Mouse (Mus musculus) kidney, postnatal 25 days (tissue): ENCODE measurements around the gene Gm11437.

Experiments used
- DNase-seq, 2 experiments: peaks; one replicate each; pipeline ENCODE4 v3.0.0; 2021; ENCODE audit warnings: mixed read lengths in 2 of 2

Gene Gm11437

DNA sequence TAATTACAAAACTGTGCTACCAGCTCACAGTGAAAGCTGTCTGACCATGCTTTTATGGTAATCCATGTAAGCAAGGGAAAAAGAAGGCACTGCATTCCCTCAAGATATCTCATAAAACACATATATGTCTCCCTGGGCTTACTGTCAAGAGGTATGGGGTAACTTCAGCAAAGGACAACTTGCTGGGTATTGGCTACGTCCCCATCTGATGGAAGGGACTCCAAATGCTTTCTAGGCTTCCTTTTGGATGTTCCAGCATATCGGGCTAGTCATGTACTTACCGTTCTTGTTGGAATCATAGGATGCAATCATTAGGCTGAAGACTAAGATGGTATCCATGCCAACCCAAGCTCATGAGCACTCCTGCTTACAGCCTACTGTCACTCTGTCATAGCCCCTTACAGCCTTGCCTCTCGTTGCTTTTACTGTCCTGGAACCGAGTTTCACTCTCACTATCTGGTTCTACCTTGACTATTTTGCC, at the start of gene Gm11437:
Gene Gm11437 (minus strand): TSS at position 431 of the 481 bp plus-strand sequence.
- DNase-seq, result no peak

DNA sequence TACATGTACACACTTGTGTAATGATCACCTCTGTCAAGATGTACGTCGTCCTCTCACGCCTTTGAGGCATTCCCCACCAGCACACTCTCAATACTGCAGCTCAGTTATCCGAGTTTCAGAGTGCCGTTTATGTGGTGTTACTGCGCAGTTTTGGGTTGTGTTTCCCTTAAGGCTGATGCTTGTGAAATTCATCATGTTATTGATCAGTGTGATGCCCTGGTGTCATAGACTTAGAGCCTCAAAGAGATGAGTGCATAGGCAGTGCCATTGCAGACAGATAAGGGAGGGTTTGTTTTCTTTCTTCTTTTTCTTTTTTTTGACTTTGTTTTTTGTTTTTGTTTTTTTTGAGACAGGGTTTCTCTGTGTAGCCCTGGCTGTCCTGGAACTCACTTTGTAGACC, 43.6 kb upstream of the Gm11437 start:
- DNase-seq, result no peak

DNA sequence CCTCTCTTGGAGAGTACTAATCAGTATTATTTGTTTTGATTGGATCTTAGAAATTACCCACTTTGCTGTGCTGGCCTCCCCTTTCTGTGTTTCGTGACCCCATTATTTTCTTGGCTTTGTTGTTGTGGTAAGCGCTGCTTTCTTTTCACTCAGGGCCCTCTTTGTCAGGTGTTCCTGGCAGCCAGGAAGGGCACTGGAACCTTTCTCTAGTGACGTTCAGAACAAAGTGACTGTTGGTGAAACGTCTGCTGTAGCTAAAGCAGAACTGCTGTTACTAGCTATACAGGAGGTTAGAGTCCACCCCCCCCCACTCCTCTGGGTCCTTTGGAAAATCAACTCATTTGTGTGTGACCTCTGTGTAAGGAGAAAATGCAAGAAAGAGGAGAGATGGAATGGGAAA, 38.5 kb upstream of the Gm11437 start:
- no peak for DNase-seq

DNA sequence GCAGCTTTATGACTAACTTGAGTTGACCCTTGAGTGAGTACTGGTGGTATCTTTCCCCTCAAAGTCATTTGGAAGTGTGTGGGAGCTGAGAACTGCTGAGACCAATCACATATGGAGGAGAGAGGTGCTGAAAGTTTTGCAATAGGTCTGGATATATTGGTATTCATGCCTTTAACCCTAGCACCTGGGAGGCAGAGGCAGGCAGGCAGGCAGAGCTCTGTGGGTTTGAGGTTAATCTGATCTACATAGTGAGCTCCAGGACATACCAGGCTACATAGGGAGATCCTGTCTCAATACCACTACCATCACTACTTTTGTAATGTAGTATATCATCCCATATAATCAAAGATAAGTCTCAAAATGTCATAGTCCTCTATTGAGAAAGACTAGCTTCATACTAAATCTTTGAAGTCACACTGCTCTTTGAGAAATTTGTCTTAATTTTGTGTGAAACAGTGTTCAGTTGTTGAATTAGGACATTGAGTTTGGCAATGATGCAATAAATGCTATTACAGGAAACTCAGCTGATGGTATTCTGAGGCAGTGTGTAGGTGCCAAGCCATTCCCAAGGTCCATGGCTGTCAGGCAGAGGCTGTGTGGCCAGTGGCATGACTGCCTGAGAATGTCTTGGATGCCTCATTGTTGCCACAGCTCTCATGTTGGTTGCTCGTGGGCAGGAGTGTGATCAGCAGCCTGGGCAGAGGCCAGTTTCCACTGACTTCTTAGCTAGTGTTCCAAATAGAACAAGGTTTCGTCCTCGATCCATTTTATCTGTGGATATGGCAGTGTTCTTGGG, 30.5 kb upstream of the Gm11437 start:
- peak in 1 of 2 experiments; percentile 36 for DNase-seq

DNA sequence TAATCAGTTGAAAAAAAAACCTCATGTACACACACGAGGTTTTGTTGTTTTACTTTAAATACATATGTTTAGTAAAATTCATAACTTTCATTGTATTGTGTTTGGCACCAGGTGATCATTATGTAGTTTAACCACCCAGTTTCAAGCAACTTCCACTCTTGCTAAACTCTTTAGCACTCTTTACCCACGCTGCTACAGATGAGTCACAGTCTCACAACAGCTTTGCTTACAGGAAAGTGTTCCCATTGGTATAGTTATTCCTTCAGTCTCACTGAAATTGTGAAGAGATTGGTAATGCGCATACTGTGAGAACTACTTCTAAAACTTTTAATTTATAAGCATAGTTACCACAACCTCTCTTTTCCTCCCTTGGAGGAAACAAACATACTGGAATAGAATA, 27.5 kb upstream of the Gm11437 start:
- no peak for DNase-seq

DNA sequence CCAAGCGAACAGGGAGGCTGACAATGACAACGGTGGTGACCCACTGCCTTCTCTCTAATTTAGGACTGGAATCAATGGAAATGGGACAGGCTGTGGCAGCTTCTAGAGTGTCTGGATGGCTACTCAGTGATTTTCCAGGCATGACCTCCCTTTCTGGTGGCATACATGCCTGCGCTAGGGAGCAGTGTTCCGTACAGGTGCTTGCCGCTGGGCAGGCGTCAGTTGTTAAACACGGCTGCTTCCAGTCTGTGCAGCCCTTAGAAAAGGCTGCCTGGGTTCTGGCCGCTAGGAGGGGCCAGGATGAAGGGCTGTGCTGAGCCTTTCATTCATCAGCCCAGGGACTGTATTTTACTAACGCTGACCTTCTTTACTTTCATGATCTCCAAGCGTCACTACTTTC, 26.0 kb upstream of the Gm11437 start:
- peak; percentile 42 to 73 for DNase-seq

DNA sequence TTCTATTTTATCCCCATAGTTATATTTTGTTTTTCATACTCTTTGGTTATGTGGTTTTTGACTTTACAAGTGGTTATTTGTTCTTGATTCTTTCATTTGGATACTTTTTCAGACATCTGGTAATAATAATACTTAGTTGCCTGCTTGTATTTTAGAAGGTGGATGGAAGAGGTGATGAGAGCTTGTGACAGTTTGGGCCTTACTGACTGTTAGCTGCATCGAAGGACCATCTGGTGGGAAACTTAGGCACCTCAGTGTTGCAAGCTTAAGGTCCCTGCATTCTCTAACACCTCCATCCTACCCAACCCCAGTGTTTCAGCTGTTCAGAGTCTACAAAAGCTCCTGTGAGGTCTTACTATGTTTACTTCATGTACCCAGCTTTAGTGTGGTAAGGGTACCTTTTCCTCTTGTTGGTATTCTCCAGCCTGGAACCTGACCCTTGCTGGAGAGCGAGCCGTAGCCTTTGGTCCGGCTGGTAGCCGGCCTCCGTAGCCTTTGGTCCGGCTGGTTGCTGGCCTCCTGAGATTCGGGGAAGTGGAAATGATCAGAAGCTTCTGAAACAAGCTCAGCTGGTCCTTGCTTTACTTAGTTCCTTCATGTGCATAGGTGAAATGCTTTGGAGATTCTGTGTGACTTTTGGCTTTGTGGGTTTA, 23.4 kb upstream of the Gm11437 start:
- peak; percentile 4 to 49 for DNase-seq

DNA sequence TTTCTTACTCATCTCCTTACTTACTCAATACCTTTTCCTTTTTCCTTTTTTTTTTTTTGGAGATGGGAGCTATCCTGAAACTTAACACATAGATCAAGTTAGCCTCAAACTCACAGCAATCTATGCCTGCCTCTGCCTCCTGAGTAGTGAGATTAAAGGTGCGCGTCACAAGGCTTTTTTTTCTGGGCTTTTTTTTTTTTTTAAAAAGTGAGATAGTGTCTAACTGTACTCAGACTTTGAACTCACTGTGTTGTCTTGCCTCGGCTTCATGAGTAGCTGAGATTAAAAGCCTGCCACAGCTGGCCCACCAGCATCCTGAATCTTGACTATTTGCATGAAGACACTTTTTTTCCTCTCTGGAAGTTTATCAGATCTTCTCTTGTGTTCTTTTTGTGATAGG, 21.3 kb upstream of the Gm11437 start:
- DNase-seq, result no peak

DNA sequence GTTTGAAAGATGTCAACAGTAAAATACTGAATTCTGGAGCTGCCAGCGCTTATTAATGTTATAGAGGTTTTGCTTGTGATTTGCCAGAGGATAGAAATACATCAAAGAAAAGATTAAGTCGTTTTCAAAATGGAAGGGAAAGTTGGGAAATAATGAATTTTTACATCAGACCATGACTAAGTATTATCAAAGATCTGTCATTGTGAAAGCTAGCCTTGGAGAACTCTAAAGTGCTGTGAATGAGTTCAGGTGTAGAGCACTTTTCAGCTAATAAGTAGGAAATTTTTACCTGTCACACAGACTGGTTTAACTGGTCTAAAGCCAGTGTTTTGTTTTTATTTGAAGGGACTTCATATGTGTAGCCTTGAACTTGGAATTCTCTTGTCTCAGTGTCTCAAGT, 14.0 kb upstream of the Gm11437 start:
- no peak for DNase-seq

DNA sequence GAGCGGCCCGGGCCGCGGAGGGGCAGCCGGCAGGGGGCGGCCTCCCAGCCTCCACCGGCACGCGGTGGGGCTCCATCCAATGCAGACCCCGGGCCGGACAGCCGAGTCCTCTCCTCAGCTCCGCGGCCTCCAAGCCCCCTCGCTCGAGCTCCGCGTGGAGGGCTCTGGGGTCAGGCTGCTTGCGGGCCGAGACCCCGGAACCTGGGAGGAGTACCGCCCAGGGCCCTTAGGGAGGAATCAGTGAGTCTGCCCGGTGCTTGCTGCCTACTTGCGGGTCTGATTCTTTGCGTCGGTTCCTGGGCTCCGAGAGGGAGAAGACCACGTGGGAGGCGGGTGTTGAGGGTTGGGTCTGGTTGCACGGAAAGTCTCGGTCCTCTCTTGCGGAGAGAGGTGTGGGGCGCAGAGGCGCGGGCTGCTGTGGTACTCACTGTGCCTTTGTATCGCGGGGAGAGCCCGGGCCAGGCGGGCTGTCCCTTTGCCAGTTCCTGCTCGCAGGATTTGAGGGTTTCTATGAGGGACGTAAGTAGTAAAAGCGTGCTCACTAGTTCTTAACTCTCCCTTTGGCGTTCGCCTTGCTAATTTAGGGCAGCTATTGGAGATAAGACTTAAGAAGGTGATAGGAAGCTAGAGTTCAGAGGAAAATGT, 12.8 kb upstream of the Gm11437 start:
- peak; percentile 66 to 89 for DNase-seq

DNA sequence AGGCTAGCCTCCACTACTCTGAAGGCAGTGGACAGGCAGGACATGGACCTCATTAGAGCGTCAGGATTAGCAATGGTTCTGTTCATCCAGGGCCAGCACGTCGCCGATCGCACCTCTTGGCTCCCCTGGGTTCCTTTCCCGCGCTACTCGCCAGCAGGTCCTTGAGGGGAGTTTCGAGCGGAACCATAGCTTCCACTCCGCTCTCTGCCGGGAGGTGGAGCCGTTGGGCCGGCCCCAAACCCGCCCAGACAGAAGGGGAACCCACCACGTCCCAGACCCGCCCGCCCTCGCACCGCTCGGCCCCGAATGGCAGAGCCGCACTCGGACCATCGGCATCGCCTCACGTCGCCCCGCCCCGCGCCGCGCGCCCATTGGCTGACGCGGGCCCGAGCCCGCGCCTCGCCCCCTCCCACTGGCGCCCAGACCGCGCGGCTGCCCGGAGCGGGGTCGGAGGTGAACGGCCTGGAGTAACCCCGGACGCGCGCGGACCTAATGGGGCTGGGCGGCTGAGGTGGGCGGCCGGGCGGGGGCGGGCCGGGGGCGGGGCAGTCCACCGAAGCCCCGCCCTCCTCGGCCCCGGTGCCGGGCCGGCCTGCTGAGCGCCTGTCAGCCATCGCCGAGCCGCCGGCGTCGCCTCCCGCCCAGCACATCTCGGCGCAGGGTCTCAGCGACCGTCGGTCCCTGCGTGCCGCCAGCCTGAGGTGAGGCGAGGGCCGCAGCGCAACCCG, 12.1 kb upstream of the Gm11437 start:
- peak; percentile 97 to 99 for DNase-seq

DNA sequence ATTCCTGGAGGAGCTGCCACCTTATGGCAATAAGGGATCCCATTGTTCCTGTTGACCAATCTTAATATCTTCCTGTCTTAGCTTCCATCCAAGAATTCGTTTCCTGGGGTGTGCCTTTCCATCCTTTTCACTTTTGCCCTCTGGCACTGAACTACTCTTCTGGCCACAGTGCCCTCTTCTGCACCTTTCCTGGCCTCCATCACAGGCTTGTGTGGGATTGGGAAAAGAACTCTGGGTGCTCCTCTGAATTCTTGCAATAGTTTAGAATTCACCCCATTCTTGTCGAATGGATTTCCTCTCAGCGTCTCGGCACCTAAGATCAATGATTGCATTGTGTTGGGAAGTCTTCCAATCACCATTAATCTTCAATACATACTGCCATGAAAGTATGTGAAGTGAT, 11.3 kb upstream of the Gm11437 start:
- no peak for DNase-seq

DNA sequence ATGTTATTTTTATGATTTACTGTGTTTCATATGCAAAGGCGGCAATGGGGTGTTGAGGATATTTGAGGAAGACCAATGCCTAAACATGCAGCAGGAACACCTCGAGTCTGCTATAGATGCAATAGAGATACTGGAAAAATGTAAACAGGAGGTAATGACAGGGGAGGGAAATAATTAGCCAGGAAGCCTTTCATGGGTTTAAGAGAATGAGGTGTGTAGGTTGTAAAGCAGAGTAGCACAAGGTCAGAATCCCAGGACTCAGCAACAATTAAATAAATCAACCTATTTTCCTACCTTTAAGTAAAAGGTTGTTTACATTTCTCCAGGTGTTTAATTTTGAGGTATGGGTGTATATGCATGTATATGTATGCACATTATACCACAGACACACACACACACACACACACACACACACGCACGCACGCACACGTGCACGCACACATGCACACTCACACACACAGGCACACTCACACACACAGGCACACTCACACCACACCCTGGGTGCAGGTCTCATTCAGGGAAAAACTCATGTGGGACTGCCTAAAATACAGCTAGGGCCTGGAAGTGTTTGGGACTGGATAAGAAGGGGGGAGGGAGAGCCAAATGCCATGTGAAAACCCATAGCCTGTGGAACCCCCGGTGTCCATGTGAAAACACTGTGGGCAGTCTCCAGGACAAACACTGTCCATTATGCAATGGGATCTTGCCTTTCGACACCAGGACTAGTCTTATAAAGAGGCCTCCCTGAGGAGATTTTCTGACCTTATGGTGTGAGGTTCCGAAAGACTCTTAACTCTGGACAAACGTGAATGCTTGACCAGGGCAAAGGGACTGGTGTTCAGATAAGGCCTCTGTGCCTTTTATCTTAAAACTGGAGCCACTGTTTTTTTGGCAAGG, 5.5 kb upstream of the Gm11437 start:
- DNase-seq, result no peak

DNA sequence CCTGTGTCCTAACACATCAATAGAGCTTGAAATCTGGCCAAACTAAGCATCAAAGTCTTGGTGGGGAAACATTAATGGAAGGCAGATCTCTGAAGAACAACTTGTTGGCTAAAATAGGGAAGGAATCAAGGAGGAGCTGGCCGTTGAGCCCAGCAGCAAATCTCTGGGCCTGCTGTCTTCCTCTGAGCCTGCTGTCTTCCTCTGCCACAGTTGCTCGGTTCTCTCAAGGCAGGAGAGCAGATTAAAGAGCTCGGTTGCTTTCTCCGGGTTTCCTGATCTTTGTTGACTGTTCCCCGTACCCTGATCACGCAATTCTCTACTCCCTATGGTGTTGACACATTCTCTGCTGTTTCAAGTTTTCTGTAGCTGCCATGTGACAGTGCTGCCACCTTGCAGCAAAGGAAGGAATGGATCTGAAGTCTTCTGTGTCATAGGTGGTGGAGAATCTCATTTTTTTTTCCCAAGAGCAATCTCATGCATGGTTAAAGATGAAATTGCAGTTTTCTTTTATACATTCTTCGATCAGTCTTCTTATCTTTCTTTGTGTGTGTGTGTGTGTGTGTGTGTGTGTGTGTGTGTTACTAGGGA, 1.5 kb upstream of the Gm11437 start:
- peak; percentile 56 to 62 for DNase-seq

DNA sequence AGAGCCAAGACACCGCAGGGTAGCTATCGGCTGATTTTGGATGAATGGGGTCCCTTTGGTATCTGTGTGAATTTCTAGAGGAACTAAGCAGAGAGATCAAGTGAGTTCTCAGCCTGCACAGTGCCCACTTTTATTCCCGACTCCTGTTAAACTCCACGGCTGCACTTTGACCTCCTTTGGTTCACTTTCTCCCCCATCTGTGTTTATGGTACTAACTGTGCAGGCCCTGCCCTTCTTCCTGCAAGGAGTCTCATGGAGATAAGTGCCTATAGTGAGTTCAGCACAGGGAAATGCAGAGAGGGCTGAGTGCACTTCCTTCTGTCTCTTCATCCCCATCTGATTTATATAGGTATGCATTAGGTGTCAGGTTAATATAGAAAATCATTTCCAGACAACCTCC, 2.7 kb downstream of the Gm11437 start:
- DNase-seq, result no peak

DNA sequence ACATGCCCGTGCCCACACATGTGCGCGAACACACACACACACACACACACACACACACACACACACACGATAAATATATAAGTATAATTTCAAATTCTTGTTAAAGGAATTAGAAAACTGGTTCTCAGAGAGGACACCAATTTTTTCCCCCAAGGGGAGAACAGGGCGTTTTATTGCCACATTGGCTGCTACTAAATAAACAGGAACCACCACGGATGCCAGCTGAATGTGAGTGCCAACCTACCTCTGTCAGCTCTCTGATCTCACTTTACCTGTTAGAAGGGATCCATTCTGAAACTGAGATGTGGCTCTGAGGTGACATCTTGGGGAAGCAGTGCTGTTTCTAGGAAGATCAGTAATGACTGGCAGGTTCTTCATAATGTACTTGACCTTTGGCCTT, 3.2 kb downstream of the Gm11437 start:
- DNase-seq, result no peak

DNA sequence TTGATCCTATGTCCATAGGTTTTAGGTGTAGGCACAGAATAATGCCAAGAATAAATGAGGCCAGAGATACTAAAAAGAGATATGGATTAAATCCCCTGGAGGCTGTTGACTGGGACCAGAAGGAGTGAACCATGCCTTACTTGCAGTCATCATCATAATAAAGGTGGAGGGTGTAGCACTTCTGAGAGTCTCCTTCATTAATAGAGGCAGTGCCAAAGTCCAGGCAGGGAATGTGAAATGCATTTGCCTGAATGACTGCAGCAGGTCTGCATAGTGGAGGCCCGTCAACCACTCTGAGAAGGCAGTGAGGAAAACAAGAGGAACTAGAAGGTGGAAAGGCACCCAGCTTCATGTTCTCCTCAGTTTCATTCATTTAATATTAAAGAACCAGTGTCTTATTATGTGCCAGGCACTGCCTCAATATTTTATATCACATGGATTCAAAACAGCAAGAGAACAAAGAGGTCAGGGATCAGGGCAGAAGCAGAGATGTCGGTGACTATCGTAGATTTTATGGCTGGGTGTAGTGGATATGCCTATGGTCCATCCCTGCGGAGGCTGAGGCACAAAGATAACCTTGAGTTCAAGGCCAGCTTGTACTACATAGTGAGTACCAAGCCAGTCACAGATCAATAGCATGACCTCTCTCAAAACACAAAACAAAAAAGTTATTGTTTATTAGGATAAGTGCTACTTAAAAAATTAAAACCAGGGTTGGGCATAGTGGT, 10.6 kb downstream of the Gm11437 start:
- DNase-seq, result no peak

DNA sequence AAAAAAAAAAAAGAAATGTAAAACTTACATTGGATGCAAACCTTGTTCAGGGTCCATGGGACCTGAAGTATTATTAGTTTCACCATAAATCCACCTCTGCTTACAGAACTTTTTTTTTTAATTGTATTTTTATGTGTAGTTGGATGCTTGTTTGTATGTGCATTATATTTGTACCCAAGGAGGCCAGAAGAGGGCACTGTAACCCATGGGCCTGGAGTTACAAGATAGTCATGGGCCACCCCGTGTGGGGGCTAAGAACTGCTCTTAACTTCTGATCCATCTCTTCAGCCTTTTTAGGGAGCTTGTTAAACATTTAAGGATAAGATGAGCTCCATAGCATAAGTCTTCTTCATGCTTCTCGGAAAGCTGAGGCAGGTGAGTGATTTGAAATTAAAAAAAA, 16.4 kb downstream of the Gm11437 start:
- DNase-seq, result peak in 1 of 2 experiments; percentile 25

DNA sequence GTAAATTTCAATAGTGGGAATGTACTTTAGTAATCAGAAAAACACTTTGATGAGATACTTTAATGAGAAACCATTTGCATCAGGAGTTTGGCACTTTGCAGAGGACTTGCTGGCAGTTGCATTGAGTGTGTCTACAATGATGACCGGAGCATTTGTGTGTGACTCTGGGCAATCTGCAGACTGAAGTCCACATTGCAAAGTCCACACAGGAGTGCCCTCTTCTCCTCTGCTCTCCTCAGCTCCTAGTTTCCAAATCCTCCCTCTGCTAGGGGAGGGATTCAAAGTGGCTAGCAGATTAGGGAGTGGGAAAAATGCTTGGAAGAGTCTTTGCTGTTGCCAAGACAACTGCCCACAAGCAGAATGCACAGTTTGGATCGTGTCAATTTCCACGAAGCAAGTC, 21.2 kb downstream of the Gm11437 start:
- peak; percentile 4 to 53 for DNase-seq

DNA sequence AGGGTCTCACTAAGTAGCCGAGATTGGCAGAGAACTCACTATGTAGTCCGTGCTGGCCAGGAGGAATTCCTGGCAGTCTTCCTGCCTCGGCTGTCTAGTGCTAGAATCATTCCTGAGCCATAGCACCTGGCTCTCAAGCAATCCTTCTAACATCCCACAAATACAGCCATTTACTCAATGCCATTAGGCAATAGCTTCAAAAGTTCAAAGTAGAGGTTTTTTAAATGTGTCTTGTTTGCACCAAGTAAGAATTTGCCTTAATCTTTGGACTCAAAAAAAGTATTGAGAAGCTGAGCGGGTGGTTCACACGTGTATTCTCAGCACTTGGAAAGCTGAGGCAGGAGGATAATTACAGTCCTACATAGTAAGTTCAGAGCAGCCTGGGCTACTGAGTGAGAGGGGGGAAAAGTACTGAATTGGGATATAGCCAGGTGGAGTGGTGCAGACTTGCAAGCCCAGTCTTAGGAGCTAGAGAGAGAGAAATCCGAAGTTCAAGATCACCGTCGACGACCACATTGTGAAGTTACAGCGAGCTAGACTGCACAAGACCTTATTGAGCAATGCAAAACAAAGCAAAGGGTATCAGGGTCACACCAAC, 22.0 kb downstream of the Gm11437 start:
- no peak for DNase-seq

DNA sequence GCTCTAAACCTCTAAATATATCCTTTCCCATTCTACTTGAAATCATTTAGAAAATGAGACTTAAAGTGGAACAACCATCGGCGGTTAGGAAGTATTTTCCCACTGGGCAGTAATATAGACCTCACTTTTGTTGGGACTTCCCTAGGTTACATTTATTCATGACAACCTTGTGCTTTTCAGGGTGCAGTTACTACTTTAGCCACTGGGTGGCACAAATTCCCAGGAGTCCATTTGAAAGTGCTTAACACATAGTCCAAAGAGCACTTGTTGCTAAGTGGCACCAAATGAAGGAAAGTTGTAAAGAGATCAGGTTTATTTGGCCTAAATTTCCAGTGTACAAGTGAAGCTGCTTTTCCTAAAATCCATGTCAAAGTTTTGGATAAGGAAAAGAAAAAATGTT, 25.5 kb downstream of the Gm11437 start:
- DNase-seq, result peak; percentile 71 to 82
